Comparison of ENCODE assay signal across 9 mouse cellular contexts in genomic region chr17:31456723-31457567, GRCm38 (mm10).
DNase-seq lines count a peak whose midpoint lies in the region; ATAC-seq and TF ChIP-seq lines count a peak whose summit lies in the region.
"Had no signal": no experiment of that assay in that cellular context is flagged by ENCODE, and none has a peak within 500 bp of the region (broad histone marks: within the 10 kb centered on the region; RNA-seq: fewer than 3 reads in every experiment).

No protein-coding gene starts in this region.

- no peaks in the 10 kb centered on the region for H3K27me3 ChIP-seq in midbrain, postnatal 0 days (ENCODE audit: insufficient read depth, low read length)
- no peaks in the 10 kb centered on the region for H3K27me3 ChIP-seq in midbrain, embryonic 11.5 days (ENCODE audit: control insufficient read depth, insufficient read depth, low read length)
- H3K27me3 ChIP-seq: limb, embryonic 13.5 days had no signal

- ATAC-seq in midbrain, postnatal 0 days (ENCODE audit: low FRiP score) = no peak
- no peak for ATAC-seq in midbrain, embryonic 11.5 days (ENCODE audit: low FRiP score)

- H3K27ac ChIP-seq in midbrain, postnatal 0 days (ENCODE audit: low read depth, low read length) = no peak overlapping the region
- H3K27ac ChIP-seq in midbrain, embryonic 11.5 days (ENCODE audit: low read depth, low read length) = no peak overlapping the region
- H3K27ac ChIP-seq: limb, embryonic 13.5 days had no signal

- no peaks in the 10 kb centered on the region for H3K4me1 ChIP-seq in midbrain, postnatal 0 days (ENCODE audit: insufficient read depth, low read length)
- no peaks in the 10 kb centered on the region for H3K4me1 ChIP-seq in midbrain, embryonic 11.5 days (ENCODE audit: control insufficient read depth, insufficient read depth, low read length)
- peaks cover 4% of the 10 kb centered on the region; the same call in 1 of the 2 replicates for H3K4me1 ChIP-seq in lung, adult 2 months (ENCODE audit: control insufficient read depth, insufficient read depth, low read length)

- TF ChIP-seq POLR2A in lung, adult 2 months (IDR thresholded peaks at IDR 0.05; ENCODE audit: borderline replicate concordance, extremely low read depth, low read depth, low read length) = no peak

- WGBS in midbrain, postnatal 0 days = 79% methylated on average over 18 of the region's 18 CpGs
- 80% methylated on average over 18 of the region's 18 CpGs for WGBS in midbrain, embryonic 11.5 days
- 60% methylated on average over 18 of the region's 18 CpGs for WGBS in lung, adult 2 months

- intact Hi-C loops in heart, postnatal 36 days (cut with DNase I) = no loop called here

- H3K36me3 ChIP-seq in midbrain, postnatal 0 days (ENCODE audit: insufficient read depth, low read length) = peaks cover 33% of the 10 kb centered on the region
- H3K36me3 ChIP-seq in midbrain, embryonic 11.5 days (ENCODE audit: control insufficient read depth, insufficient read depth, low read length) = no peaks in the 10 kb centered on the region

- no peak for TF ChIP-seq CTCF in midbrain, postnatal 0 days (IDR thresholded peaks at IDR 0.05)
- TF ChIP-seq CTCF in lung, adult 2 months (IDR thresholded peaks at IDR 0.05; ENCODE audit: insufficient read depth, low read length) = no peak

- H3K9ac ChIP-seq in midbrain, postnatal 0 days (replicated peaks; ENCODE audit: low read length, poor library complexity, severe bottlenecking) = no peak overlapping the region
- no peak overlapping the region for H3K9ac ChIP-seq in midbrain, embryonic 11.5 days (ENCODE audit: low read length)
- H3K9ac ChIP-seq: limb, embryonic 13.5 days had no signal

- DNase-seq in adrenal gland, adult (ENCODE audit: inconsistent age in 2 of 2, low spot score in 1 of 2) = peak; percentile 43 to 80
- no peak for DNase-seq in adrenal gland, postnatal 25 days
- DNase-seq in midbrain, postnatal 0 days (ENCODE audit: low spot score) = peak; percentile 62
- no peak for DNase-seq in midbrain, embryonic 11.5 days (ENCODE audit: low spot score, missing footprints)
- DNase-seq in heart, postnatal 36 days = peak; percentile 34 to 46
- DNase-seq in lung, adult 2 months = peak; percentile 40
- DNase-seq in embryo, embryonic 10 days (ENCODE audit: low spot score) = no peak
- no peak for DNase-seq in embryo, embryonic 9.5 days (ENCODE audit: extremely low spot score)

- H3K4me3 ChIP-seq in midbrain, postnatal 0 days (ENCODE audit: low read depth, low read length) = no peak overlapping the region
- no peak overlapping the region for H3K4me3 ChIP-seq in midbrain, embryonic 11.5 days (ENCODE audit: low read depth, low read length)
- H3K4me3 ChIP-seq in lung, adult 2 months (replicated peaks; ENCODE audit: extremely low read depth, low read depth, low read length) = no peak overlapping the region
- H3K4me3 ChIP-seq: limb, embryonic 13.5 days had no signal

- H3K4me2 ChIP-seq in midbrain, postnatal 0 days (ENCODE audit: low read depth, low read length, poor library complexity, severe bottlenecking) = no peak overlapping the region
- H3K4me2 ChIP-seq in midbrain, embryonic 11.5 days = no peak overlapping the region
- H3K4me2 ChIP-seq: limb, embryonic 13.5 days had no signal

- no peaks in the 10 kb centered on the region for H3K9me3 ChIP-seq in midbrain, postnatal 0 days (ENCODE audit: low read length)
- H3K9me3 ChIP-seq in midbrain, embryonic 11.5 days (ENCODE audit: control insufficient read depth, low read length) = no peaks in the 10 kb centered on the region
- H3K9me3 ChIP-seq: limb, embryonic 13.5 days had no signal

Comparison
In these comparisons a context has a peak if more than half of its experiments do, and no peak if none do; other contexts are left out.
1. DNase-seq: peak in adrenal gland, adult (2 of 2), midbrain, postnatal 0 days (single experiment), heart, postnatal 36 days (2 of 2) and lung, adult 2 months (single experiment); none in adrenal gland, postnatal 25 days (single experiment), midbrain, embryonic 11.5 days (single experiment), embryo, embryonic 10 days (single experiment) and embryo, embryonic 9.5 days (single experiment).